Mouse (Mus musculus): ENCODE data around the gene Gm49380. TPM values are rescaled to one million over a fixed set of nuclear protein-coding genes. Genes with fewer than 3 reads are reported as not detected.

Gene Gm49380
- polyA plus RNA-seq, 1 experiment from 2014 or later, result 0.35 TPM

DNA sequence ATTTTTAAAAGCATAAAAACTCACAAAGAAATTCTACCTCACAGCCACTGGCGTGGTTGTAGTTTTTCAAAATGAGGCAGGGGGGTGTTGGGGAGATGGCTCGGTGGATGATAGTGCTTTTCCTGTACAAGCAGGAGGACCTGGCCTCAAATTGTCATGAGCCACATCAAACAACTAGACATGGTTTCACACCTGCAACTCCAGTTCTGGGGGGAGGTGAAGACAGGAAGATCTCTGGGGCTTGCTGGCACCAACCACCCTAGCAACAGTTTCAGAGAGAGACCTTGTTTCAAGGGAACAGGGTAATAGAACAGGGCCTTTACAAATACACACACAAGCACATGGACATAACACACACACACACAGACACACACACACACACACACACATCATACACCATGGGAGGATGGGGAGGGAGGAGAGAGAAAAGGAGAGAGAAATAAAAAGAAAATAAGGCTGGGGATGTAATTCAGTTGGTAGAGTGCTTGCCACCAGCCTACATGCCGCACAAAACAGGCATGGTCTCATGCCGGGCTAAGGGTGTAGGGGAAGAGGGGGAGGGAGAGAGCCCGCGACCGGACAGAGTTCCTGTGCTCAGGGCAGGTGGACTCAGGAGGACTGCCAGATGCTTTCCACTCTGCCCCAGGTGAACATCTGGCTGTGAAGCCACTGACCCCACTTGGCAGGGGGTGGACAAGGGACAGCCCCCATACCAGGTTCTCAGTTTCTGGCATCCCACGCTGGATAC is 91.0 kb downstream of the Gm49380 start:
- Histone ChIP-seq H3K9me3 (ENCODE audit: control insufficient read depth, low read length) (no peaks in the 10 kb centered on the region), H3K4me2 (ENCODE audit: low read depth, low read length) (no peak overlapping the region), H3K4me1 (ENCODE audit: control insufficient read depth, insufficient read depth, low read length) (no peaks in the 10 kb centered on the region), H3K27ac (replicated peaks; ENCODE audit: low read depth, low read length) (no peak overlapping the region), H3K27me3 (replicated peaks; ENCODE audit: control insufficient read depth, insufficient read depth, low read length) (no peaks in the 10 kb centered on the region), H3K9ac (ENCODE audit: low read depth, low read length) (no peak overlapping the region), H3K36me3 (ENCODE audit: control insufficient read depth, insufficient read depth, low read length) (no peaks in the 10 kb centered on the region), H3K4me3 (ENCODE audit: low read depth, low read length) (no peak overlapping the region)
- DNase-seq (ENCODE audit: low spot score) (no peak), ATAC-seq (ENCODE audit: low read depth) (no peak)
- 65% methylated on average over 8 of the region's 8 CpGs for WGBS

DNA sequence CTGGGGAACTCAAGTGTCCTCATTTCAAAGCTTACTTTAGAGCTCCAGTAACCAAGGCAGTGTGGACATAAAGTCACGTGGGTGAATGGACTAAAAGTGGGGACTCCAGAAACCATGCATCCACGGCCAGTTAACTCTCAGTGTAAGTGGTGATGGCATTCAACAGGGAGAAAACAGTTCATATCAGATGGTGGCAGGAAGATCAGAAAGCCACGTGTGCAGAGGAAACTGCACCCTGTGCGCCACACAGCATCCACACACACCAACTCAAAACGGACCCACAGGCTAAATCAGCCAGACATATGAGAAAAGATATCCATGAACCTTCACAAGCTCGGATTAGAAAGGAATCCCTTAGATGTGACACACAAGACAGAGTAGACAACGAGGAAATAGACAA is 93.3 kb downstream of the Gm49380 start:
- Histone ChIP-seq H3K4me2 (ENCODE audit: low read depth, low read length) (no peak overlapping the region), H3K27ac (replicated peaks; ENCODE audit: low read depth, low read length) (no peak overlapping the region), H3K9ac (ENCODE audit: low read depth, low read length) (no peak overlapping the region), H3K4me1 (ENCODE audit: control insufficient read depth, insufficient read depth, low read length) (no peaks in the 10 kb centered on the region), H3K9me3 (ENCODE audit: control insufficient read depth, low read length) (no peaks in the 10 kb centered on the region), H3K4me3 (ENCODE audit: low read depth, low read length) (no peak overlapping the region), H3K27me3 (replicated peaks; ENCODE audit: control insufficient read depth, insufficient read depth, low read length) (no peaks in the 10 kb centered on the region), H3K36me3 (ENCODE audit: control insufficient read depth, insufficient read depth, low read length) (no peaks in the 10 kb centered on the region)
- DNase-seq (ENCODE audit: low spot score) (no peak), ATAC-seq (ENCODE audit: low read depth) (no peak)
- 73% methylated on average over 7 of the region's 7 CpGs for WGBS

DNA sequence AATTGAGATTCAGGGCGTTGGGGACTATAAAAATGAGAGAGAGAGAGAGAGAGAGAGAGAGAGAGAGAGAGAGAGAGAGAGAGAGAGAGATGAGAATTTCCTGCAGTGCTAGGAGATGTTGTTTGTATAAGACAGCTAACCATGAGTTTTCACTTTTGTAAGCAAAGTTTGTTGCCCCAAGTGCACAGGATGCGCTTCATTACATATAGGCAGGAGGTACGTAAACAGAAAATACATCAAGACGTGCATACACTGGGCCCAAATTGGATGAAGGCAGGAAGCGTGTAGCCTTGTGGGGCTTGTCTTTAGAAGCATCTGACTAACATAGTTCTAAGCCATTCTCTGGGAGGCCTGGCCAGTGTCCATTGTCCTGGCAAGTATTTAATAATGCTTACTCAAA is 95.5 kb downstream of the Gm49380 start:
- 67% methylated on average over 5 of the region's 5 CpGs for WGBS
- no peak overlapping the region for H3K4me2 ChIP-seq (ENCODE audit: low read depth, low read length)
- no peaks in the 10 kb centered on the region for H3K36me3 ChIP-seq (ENCODE audit: control insufficient read depth, insufficient read depth, low read length)
- no peak overlapping the region for H3K4me3 ChIP-seq (ENCODE audit: low read depth, low read length)
- ATAC-seq (ENCODE audit: low read depth) (no peak), DNase-seq (ENCODE audit: low spot score) (no peak)
- H3K27me3 ChIP-seq (replicated peaks; ENCODE audit: control insufficient read depth, insufficient read depth, low read length), result no peaks in the 10 kb centered on the region
- no peak overlapping the region for H3K9ac ChIP-seq (ENCODE audit: low read depth, low read length)
- H3K27ac ChIP-seq (replicated peaks; ENCODE audit: low read depth, low read length), result no peak overlapping the region
- no peaks in the 10 kb centered on the region for H3K9me3 ChIP-seq (ENCODE audit: control insufficient read depth, low read length)
- peaks cover 5% of the 10 kb centered on the region for H3K4me1 ChIP-seq (ENCODE audit: control insufficient read depth, insufficient read depth, low read length)

Other genes starting within 250 kb of the Gm49380 start
- gene Thy1, start 70.1 kb downstream of the Gm49380 start, polyA plus RNA-seq (2014; fragmentation: Nextera tagmentation; extraction: Ambion mirVana), result 11.4 and 19.6 TPM in 2 replicates
- gene Usp2, start 46.5 kb downstream of the Gm49380 start, polyA plus RNA-seq (2014; fragmentation: Nextera tagmentation; extraction: Ambion mirVana), result 22.8 and 39.4 TPM in 2 replicates
- gene Mfrp, start 11.8 kb downstream of the Gm49380 start, polyA plus RNA-seq (2014; fragmentation: Nextera tagmentation; extraction: Ambion mirVana), result not detected in 2 replicates
- 4.8 and 5.2 TPM in 2 replicates for gene C1qtnf5, start 6.3 kb downstream of the Gm49380 start, polyA plus RNA-seq (2014; fragmentation: Nextera tagmentation; extraction: Ambion mirVana)
- 61.4 and 73.4 TPM in 2 replicates for gene Rnf26, start within 50 bp of the Gm49380 start, polyA plus RNA-seq (2014; fragmentation: Nextera tagmentation; extraction: Ambion mirVana)
- gene Mcam, start 21.0 kb upstream of the Gm49380 start, polyA plus RNA-seq (2014; fragmentation: Nextera tagmentation; extraction: Ambion mirVana), result 47.0 and 47.5 TPM in 2 replicates
- 15.3 and 17.1 TPM in 2 replicates for gene Cbl, start 120.5 kb upstream of the Gm49380 start, polyA plus RNA-seq (2014; fragmentation: Nextera tagmentation; extraction: Ambion mirVana)
- 0.96 and 10.0 TPM in 2 replicates for gene Ccdc153, start 127.2 kb upstream of the Gm49380 start, polyA plus RNA-seq (2014; fragmentation: Nextera tagmentation; extraction: Ambion mirVana)
- 0.12 and 0.15 TPM in 2 replicates for gene Pdzd3, start 138.0 kb upstream of the Gm49380 start, polyA plus RNA-seq (2014; fragmentation: Nextera tagmentation; extraction: Ambion mirVana)
- gene Nlrx1, start 155.1 kb upstream of the Gm49380 start, polyA plus RNA-seq (2014; fragmentation: Nextera tagmentation; extraction: Ambion mirVana), result 9.7 and 13.2 TPM in 2 replicates
- 4.5 and 5.1 TPM in 2 replicates for gene Abcg4, start 175.1 kb upstream of the Gm49380 start, polyA plus RNA-seq (2014; fragmentation: Nextera tagmentation; extraction: Ambion mirVana)
- 15.6 and 18.7 TPM in 2 replicates for gene Hinfp, start 192.2 kb upstream of the Gm49380 start, polyA plus RNA-seq (2014; fragmentation: Nextera tagmentation; extraction: Ambion mirVana)
- 7.3 and 9.5 TPM in 2 replicates for gene C2cd2l, start 206.8 kb upstream of the Gm49380 start, polyA plus RNA-seq (2014; fragmentation: Nextera tagmentation; extraction: Ambion mirVana)
- 34.3 and 34.9 TPM in 2 replicates for gene Dpagt1, start 212.5 kb upstream of the Gm49380 start, polyA plus RNA-seq (2014; fragmentation: Nextera tagmentation; extraction: Ambion mirVana)
- gene H2afx, start 221.2 kb upstream of the Gm49380 start, polyA plus RNA-seq (2014; fragmentation: Nextera tagmentation; extraction: Ambion mirVana), result 202 and 227 TPM in 2 replicates
- 98.5 and 99.9 TPM in 2 replicates for gene Hmbs, start 230.7 kb upstream of the Gm49380 start, polyA plus RNA-seq (2014; fragmentation: Nextera tagmentation; extraction: Ambion mirVana)
- 24.5 and 25.8 TPM in 2 replicates for gene Vps11, start 248.2 kb upstream of the Gm49380 start, polyA plus RNA-seq (2014; fragmentation: Nextera tagmentation; extraction: Ambion mirVana)

All from embryonic facial prominence, embryonic 14.5 days (tissue).